Mouse (Mus musculus): ENCODE results near the gene Rgs10.

Rgs10 gene

DNA sequence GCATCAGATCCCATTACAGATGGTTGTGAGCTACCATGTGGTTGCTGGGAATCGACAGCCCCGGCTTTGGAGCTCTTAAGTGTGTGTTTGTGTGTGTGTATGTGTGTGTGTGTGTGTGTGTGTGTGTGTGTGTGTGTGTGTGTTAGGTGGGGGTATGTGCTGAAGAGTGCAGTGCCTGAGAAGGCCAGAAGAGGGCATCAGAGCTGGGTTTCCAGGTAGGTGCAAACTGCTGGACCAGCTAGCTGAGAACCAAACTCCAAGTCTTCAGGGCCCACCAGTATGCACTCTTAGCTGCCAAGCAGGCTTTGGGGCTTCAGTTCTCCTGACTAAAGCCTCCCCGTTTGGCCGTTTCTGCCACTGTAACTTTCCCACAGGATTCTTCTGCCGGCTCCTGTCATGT lies 10.3 kb downstream of the Rgs10 start:
- no peak for DNase-seq

DNA sequence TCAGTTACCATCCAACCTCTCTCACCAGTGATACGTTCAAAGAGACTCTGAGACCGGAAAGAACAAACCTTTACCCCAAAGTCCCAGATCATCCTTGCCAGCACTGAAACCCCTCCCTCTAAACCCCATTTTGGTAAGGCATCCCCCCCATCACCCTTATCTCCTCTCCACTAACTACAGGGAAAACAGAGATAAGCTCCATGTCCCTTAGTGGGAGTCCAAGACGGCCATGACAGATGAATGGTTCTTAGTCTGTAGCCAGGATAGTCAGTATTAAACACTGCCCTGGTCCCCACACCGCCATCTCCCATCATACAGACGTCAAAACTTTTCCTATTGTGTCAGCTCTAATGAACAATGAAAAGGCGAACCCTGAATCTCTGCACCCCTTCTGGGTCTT lies 14.6 kb downstream of the Rgs10 start:
- DNase-seq, result no peak

DNA sequence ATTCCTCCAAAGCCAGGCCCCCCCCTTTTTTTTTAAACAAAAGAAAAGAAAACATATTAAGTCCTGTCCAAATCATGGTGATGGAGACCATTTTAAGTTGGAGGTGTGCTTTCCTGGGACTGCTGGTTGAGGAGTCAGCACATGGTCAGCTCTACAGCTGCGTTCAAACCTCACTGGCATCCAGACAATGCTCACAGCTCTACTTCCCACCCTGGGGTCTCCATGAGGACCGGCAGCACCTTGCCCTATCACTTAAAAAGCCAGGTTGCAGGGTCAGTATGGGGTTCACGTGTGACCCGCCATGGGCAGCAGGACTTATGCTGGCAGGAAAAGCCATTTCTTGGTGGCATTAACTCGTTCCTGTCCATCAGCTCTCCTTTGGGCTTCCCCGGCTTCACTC lies 15.0 kb downstream of the Rgs10 start:
- DNase-seq, result no peak

DNA sequence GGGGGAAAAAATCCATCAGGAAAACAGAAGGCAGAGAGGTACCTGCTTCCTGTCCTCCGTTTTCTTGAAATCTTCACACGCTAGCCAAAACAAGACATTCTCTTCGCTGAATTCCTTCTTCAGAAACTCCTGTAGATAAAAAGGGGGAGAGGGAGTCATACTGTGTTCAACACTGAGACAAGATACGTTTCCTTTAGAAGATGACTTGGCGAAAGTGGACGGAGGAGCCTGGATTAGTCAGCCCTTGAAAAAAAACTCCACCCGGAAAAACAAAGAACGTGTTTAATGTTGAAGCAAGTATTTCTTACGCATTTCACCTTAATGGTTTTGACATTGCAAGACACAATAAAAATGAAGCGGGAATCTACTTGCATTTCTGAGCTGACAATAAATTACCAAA lies 15.4 kb downstream of the Rgs10 start:
- DNase-seq, result no peak

DNA sequence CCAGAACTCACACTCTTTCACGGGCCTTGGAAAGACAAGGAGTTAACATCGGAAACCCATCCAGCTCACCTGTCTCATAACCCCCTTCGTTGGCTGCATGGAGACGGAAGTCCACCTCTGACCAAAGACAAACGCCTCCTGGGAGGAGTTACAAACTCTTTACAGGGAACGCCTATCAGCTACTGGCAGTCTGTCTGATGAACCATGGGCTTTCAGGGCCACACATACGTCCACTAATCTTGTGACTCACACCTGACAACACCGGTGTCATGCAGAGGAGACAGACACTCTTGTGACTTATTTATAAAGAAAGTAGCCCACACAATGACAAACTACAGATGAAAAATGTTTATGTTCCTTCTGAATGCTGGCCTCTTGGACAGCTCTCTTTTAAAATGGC lies 16.0 kb downstream of the Rgs10 start:
- no peak for DNase-seq

DNA sequence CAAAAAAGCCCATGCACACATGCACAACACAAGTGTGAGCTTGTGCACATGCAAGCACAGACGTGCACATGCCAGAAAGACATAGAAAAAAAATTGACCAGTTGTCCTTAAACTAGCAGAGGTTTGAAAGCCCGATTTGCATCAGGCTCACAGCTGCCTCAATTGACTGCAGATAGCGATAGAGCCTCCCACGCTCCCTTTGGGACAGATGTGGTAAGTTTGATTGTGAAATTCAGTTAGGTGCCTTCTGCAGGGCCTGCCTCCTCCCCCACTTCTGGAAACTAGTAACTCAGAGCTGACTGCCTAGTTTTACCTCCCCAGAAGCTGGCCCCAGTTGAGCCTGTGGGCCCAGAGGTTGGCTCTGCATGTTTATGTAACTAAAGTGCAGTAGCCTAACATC lies 19.9 kb downstream of the Rgs10 start:
- DNase-seq, result no peak

DNA sequence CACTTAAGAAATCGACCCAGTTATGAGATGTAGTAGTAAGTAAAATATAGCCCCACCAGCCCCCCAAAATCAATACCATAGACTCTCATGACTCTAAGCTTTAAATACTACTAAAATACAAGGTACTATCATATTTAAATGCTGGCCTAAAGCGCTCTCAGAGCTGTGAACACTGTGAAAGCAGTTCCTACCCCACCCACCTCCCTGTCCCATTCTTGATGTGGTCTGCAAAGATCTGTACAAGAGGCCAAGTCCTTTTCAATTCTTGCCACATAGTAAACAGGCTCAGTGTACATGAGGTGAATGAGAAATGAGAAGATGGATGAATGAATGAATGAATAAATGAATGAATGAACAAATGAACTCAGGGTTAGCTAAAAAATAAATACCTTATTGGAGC lies 21.5 kb downstream of the Rgs10 start:
- DNase-seq, result no peak

DNA sequence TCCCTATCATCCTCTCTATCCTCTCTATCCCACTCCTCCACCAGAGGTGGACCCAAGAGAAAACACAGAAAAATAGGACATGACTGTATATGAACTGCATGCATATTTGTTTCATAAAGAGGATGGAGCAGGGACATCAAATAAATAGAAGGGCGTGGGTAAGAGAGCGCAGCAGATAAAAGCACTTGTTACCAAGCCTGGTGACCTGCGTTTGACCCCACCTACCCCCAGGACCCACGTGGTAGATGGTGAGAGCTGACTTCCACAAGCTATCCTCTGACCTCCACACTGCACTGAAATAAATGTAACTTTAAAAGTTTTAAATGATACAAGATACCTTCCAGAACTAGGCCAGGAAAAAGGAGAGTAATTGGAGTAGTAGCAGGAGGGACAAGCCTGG lies 24.8 kb downstream of the Rgs10 start:
- DNase-seq, result no peak

DNA sequence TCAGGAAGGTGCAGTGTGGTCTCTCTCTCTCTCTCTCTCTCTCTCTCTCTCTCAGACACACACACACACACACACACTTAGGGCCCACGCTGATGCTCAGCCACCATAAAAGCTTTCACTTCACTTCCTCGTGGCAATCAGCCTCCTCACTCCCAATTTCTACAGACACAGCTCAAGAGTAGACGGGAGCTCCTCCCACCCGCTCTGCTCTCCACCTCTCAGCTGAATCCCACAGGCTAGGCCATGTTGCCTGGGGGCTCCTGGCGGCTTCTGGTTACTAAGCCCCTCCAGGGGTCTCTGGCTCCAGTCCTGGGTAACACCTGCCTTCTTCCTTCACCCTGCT lies 25.6 kb downstream of the Rgs10 start:
- no peak for DNase-seq

DNA sequence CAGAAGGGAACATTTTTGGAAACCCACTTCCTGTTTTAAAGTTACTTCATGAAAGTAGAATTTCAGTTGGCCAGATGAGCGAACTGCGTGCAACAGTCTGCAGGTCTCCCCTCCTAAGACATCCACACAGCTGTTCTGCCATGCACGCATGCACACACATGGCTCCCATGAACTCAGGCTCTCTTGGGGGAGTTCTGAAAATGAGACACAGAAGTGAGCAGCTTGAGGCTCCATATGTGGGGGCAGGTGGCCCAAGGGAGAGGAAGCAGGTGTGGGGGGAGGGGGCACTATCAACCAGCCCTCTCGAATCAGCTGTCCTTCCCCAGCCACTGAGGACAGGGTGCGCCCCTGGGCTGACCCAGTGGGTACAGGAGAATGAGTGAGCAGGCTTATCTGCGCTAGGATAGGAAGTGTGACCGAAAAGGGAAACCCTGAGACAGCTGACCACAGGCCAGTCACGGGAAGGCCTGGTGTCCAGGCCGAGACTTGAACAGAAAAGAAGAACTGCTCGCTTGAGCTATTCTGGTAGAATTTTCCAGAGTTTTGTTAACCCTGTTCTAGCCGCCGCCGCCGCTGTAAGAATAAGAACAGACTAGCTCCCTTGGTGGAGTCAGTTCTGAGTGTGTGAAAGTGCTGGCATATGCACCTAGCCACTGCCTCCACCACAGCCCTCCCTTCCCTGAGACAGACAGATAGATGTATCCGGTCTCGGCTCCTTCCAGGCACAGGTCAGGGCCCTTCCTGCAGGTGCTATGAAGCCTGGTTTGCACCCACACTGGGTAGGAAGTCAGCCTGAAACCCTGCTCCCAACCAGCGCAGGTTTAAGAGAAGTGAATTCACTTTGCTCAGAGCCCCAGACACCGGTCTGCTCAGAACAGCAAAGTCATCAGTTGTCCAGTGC lies 26.2 kb downstream of the Rgs10 start:
- no peak for DNase-seq

DNA sequence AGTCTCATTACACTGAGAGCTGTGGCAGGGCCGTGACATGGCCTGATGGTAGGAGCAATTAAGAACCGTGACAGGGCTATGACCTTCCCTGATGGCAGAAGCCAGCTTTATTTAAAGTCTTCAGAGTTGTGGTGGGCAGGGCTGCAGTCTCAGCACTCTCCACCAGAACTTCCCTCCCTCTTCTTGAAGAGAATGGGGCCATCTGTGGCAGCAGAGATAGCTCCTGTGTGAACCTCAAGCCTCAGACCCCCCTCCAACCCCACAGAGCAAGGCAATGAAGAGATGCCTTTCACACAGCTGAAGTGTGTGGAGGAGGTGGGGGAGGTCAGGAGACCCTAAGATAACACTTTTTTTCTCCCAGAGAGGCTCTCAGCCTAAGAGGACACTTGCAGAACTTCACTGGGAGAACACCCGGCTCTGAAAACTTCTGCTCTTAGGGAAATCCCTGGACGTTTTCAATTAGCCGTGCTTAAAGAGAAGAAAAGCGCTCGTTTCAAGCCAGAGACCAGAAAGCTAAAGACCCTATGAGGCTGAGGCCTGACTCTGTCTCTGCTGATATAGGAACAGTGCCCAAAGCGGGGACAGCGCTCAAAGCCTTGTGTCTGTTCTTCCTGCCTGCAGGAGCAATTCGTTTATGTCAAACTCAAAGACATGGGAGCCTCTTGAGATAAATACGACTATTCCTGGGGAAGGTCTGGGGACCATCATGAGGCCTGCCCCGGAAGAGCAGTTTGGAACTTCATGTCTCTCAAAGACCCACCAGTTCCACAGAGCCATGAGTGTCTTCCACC lies 27.1 kb downstream of the Rgs10 start:
- DNase-seq, result no peak

DNA sequence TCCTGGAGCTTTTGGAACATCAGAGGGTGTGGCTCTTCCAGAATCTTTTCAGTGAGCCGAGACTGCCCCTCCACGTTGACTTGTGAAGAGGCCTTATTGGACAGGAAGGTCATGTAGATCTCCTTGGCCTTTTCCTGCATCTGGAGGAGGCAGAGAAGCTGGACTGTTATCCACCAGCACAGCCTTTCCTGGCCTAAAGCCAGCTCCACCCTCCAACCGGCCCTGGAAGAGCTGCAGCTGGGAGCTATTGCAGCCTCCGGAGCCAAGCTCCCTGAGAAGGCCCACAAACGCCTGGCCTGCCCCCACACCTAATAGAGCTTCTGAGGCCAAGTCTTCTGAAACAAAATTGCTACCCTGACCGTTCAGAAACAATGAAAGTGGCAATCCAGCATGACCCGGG lies 29.6 kb downstream of the Rgs10 start:
- DNase-seq, result no peak

DNA sequence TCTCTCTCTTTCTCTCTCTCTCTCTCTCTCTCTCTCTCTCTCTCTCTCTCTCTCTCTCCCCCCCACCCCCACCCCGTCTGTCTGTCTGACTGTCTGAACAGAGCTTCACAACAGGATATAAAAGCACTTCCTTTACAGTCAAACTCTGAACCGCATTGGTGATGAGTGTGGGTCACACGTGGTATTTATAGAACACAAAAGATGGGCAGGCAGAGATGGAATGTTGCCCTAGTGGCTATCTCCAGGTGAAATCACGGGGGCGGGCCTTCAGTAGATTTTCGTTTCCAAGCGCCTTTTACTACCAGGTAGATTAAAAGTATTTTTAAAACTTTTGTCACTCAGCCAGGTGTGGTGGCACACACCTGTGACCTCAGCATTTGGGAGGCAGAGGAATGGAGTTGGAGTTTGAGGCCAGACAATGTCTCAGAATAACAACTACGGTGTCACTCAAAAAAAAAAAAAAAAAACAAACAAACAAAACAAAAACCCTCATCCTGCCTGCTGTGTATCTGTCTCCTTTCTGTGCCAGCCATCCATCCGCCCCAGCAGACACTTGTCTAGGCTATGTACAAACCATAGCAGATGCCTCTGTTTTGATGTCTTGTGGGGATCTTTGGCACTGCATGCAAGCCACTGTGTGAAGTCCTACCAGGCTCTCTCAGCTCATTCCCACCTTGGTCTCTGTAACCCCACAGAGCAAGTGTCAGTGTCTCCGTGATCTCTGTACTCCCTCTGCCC lies 34.7 kb downstream of the Rgs10 start:
- DNase-seq, result no peak

DNA sequence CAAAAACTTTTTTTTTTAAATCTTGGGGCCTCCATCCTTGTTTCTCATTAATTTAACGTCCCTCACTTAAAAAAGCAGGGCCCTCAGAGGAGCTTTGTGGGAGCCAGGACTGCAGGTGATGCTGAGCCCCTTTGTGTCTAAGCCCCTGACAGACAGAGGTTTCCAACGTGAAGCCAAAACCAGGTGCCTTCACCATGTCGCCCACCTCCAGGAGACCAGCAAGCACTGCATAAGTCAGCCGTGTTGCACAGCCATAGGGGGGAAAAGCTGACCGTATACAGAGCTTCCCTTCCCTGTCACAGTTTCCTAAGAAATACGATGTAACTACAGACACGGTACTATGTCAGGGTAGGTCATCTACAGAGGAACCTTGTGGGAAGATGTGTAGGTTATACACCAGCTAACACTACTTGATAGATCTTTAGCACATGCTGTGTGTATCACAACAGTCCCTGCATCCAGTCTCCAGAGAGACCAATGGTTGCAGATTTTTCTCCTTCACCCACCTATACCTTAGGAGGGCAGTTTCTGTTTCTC lies 35.3 kb downstream of the Rgs10 start:
- no peak for DNase-seq

DNA sequence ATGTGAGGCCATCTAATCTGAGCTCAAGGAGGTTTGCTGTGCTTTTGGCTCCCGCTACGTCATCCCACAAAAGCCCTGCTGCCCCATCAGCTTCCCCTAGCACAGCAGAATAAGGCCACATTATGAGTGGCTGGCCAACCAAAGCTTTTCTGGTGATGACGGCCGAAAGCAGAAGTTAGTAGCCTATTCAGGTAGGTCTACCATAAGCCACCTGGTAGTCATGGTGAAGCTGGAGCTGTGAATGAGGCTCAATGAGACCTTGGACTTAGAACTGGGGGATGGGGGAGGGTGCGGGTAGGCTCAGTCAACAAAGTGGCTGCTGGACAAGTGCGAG lies 36.1 kb downstream of the Rgs10 start:
- no peak for DNase-seq

DNA sequence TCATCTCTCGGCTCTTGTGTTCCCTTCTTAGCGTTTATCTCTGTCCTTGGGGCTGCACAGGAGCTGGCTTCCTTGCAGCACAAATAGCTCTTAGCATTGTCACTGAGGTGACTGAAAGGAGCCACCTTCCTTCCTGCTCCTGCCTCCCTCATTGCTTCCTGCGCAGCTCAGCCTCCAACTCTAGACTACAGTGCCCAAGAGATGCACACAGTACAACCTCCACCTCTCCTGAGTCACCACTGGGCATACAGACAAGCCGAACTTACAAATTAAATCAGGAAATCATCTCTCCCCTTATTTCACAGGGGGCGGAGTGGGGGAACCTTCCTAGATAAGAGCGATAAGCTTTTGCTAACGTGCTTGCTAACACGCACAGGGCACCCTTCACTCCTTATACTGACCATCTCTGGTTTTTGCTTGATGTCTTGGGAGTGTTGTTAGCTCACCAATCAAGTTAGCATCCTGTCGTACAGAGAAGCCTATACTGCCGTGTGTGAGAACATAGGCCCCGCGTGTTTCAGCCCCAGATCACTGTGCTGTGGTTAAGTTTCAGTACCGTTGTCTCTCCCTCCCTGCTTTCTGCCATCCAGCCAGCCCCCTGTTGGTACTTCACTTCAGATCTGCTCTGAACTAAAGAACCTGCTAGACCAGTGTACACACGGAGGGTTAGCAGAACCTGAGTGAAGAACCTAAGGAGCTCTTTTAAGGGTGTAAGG lies 36.6 kb downstream of the Rgs10 start:
- DNase-seq, result no peak

DNA sequence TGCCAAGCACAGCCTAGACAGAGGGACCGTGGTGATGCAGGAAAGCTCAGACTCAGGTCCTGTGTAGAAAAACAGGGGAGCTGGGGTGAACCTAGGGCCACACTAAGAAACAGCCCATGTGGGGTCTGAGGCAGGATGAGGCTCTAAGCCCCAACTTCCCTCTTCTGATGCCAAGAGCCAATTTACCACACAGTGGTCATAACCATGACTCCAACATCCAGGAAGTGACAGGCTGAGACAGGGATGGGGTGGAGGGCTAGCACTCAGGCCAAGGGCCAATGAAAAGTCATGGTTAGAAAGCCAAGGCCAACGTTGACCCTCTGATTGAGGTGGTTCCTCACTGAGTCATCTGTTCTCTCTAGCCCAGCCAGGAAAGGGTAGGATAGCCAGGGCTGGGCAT lies 37.6 kb downstream of the Rgs10 start:
- no peak for DNase-seq

DNA sequence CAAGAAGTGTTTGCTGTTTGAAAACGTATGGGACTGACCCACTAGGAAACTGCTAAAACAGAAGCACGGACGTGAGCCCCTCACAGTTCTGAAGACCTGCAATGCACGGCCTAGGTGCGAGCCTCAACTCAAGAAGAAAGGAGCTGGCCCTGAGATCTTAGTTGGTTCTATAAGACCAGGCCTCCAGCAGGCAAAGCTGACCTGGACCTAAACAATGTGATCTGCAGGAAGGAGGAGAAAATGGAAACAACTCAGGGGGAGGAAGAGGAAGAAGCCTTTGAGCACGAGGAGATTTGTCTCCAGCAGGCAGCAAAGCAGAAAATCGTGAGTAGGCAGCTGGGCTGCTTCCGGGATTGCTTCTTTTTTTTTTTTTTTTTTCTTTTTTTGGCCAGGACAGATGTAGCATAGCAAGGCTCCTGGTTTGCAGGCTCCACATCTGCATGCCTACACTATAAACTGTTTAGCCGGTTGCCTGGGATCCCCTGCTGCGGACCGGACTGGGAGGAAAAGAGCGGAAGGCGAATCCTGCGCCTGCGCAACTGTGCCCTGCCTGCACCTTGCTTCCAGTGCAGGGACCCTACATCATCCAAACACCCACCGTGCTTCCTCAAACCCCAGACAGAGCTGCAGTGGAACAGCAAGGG lies 39.3 kb downstream of the Rgs10 start:
- DNase-seq, result no peak

DNA sequence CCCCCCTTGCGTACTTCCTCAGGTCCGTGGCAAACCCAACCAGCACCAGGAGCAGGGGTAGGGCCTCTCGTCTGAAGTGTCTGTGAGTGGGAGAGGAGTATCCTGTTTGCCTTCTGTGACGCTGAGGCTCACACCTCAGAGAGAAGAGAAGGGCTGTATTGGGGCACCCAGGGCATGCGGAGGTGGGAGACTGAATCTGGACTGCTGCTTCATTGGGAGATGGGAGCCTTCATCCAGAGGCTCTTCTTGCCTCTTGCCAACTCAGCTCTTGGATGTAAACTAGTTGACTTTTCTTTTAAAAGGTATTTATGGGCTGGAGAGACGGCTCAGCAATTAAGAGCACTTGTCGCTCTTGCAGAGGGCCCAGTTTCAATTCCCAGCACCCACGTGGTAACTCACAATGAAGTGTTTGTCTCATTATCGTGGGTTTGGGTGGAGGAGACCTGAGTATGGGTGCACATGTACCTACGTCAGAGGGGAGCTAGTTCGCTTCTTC lies 42.3 kb downstream of the Rgs10 start:
- no peak for DNase-seq

DNA sequence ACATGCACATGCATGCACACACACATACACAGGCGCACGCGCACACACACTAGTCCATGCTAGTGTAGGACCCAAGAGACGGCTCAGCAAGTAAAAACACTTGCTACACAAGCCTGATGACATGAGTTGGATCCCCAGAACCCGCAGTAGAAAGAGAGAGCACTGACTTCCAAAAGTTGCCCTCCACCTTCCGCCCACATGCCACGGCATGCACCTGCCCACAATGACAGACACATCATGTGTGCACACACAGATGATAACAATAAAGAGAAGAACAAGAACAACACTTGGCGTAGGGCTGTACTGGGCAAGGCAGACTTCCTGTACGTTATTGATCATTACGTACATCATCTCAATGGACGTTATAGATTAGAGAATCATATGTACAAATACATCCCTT lies 44.4 kb downstream of the Rgs10 start:
- no peak for DNase-seq

DNA sequence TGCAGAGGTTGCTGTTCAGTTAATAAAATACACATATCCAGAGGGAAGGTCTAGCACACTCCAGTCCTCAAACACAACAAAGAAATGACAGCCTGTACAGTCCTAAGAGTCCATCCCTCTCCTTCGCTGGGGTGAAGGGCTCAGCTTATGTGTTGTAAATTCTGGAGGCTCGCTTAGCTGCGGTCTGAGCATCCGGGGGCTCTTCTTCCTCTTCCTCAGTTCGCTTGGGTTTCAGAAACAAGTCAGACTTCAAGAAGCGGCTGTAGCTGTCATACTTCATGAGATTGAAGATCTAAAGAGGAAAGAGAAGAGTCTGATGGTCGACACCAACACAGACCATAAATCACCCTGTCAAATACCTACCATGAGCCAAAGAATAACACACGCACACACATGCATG lies 44.8 kb downstream of the Rgs10 start:
- DNase-seq, result no peak

DNA sequence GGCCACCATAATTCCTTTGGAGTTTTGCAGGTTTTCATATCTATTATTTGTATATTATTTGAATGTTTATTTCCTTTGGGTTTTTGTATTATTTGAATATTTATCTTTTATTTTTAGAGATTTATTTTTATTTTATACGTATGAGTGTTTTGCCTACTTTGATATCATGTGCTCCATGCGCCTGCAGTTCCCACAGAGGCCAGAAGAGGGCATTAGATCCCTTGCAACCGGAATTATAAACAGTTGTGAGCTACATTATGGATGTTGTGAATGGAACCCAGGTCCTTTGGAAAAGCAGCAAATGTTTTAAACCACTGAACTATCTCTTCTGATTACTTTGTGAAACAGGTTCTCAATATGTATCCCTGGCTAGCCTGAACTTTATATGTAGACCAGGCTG lies 46.2 kb downstream of the Rgs10 start:
- DNase-seq, result peak; percentile 42
